Mouse (Mus musculus): ENCODE data around the gene Cntrl.

The Cntrl gene

GRCm38 (mm10) chr2:35173666-35174065 lies 64.4 kb downstream of the Cntrl start:
- DNase-seq (ENCODE audit: low spot score in 2 of 2), result no peak

DNA sequence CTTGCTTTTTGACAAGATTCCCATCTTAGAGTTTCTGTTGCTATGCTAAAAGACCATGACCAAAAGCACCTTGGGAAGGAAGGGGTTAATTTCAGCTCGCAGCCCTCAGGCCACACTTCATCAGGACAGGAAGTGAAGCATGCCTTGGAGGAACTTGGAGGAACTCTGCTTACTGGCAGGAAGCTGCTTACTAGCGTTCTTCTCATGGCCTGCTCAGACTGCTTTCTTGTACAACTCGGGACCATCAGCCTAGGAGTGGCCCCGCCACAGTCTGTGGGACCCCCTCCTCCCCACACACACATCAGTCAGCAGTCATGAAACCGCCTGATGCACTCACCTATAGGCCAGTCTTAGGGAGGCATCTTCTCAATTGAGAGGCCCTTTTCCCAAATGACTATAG lies 64.8 kb downstream of the Cntrl start:
- DNase-seq (ENCODE audit: low spot score in 2 of 2), result no peak

DNA sequence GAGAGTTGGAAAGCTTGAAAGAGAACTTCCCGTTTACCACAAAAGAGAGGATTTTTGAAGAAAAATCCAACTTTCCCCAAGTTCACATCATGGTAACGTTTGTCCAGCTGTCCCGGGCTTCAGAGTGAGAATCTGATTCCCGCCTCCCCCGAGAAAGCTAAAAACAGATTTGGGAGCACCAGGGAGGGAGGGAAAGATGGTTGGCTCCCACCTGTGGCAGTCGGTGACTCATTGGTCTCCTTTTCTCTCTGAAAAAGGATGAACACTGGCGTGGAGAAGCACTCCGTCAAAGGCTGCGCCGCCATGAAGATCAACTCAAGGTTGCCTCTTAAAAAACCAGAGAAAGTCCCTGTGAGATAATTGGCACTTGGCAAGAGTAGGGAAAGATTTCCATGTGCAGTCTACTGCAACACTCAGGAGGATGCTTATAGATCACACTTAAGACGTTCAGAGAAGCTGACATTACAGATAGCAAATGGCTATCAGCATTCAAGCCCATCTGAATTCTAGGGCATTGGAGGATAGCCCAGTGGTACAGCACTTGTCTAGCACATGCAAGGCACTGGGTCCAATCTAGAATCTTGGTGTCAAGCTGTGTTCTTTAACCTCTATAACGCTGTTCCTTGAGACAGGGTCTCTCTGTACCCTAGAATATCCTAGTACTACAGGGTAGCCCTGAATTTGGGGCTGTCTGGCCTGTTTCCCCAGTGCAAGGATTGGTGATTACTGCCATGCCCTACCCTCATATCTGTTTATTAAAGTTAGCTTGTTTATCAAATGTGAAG lies 66.2 kb downstream of the Cntrl start:
- no peak for DNase-seq (ENCODE audit: low spot score in 2 of 2)

- DNase-seq (ENCODE audit: low spot score in 2 of 2), result no peak
These were observed 68.9 kb downstream of the Cntrl start for GRCm38 (mm10) chr2:35178153-35178552.

- DNase-seq (ENCODE audit: low spot score in 2 of 2), result no peak
These were observed 73.9 kb downstream of the Cntrl start for GRCm38 (mm10) chr2:35183115-35183673.

GRCm38 (mm10) chr2:35188929-35189328 lies 79.6 kb downstream of the Cntrl start:
- DNase-seq (ENCODE audit: low spot score in 2 of 2), result no peak

GRCm38 (mm10) chr2:35193976-35194375 lies 84.7 kb downstream of the Cntrl start:
- no peak for DNase-seq (ENCODE audit: low spot score in 2 of 2)

DNA sequence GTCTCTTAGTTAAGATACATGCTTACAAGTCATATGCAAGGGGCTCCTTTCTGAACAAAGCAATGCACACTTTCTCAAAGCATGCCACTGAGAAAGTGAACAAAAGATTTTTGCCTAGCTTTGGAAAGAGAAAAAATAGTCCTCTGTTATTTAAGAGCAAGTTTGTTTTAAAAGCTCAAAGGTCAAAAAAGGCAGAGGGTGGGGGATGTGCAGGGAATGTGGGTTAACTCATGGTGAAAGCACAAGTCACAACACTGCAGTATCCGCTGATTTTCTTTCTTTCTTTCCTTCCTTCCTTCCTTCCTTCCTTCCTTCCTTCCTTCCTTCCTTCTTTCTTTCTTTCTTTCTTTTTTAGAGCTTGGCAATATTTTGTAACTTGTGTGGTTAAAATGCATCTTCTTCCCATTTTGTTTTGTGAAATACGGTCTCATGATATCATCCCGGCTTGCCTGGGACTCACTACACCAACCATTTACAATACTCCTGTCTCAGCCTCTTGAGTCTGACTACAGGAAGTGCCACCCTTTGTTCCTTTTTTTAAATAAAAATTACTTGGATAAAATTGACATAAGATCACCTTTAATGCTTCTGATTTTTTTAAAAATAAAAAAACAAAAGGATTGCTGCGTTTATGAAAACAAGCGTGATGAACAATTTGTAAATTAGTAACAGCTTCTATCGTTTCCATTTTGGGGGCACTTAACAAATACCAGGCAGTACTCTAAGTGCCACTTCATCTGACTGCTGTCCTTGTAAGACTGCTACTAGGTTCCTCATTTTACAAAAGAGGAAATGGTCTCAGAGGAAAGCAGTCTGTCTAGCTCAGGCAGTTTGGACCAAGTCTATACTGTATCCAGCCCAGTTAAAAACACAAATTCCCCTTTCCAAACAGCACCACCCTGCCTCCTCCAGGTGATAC lies 86.6 kb downstream of the Cntrl start:
- DNase-seq (ENCODE audit: low spot score in 2 of 2), result no peak

DNA sequence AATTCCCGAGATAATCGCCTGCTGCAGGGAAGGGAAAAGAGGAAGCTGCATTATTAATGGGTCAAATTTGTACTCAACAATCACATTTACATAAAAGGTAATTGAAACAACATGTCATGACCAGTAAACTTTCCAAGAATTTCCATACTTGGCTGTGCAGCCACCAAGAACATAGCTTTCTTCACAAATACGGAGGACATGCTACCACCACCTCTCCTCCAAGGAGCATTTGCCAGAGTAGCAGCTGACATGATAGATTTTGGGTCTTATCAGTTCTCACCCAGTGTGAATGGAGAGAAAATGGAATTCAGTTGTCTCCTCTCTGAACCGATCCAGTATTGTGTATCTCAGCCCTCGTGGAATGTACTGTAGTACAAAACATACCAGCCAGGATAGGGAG lies 90.2 kb downstream of the Cntrl start:
- no peak for DNase-seq (ENCODE audit: low spot score in 2 of 2)

GRCm38 (mm10) chr2:35199971-35200897 lies 90.9 kb downstream of the Cntrl start:
- DNase-seq (ENCODE audit: low spot score in 2 of 2), result peak in 1 of 2 experiments; percentile 42

DNA sequence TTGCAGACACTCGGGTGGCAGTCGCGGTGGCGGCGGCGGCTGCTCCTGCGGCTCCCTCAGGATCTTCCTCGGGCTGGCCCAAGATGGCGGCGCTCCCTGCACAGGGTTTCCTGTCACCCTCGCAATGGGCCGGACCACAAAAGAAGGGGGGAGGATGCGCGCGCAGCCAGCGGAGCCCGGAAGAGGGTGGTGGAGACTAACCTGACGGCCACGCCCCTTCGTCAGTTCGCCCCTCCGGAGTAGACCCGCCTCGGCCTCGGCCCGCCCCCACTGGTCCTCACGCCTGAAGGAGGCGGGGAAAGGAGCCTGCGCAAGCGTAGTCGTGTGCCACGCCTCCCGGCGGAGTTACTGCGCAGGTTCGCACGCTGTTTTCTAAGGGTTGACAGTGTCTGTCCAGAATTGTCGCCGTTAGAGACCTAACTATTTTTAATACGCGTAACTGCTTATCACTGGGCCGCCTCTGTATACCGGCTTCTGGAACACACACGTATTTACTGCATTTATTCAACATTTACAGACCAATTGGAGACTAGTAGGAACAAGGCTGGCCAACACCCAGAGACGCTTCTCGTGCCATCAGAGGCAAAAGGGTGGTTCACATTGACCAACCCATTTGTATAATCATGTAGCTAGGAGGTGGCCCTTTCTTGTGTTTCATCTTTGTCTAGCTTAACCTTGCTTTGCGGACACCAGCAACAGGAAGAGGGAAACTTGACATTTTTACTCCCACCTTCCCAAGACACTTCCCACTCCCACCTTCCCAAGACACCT lies 91.8 kb downstream of the Cntrl start, which contains the start of gene Rab14:
Gene Rab14, minus strand, starts transcription at position 223 of the 771 bp plus-strand sequence.
- DNase-seq (ENCODE audit: low spot score in 2 of 2), result peak; percentile 100

- no peak for DNase-seq (ENCODE audit: low spot score in 2 of 2)
These were observed 94.4 kb downstream of the Cntrl start for GRCm38 (mm10) chr2:35203729-35204128.

DNA sequence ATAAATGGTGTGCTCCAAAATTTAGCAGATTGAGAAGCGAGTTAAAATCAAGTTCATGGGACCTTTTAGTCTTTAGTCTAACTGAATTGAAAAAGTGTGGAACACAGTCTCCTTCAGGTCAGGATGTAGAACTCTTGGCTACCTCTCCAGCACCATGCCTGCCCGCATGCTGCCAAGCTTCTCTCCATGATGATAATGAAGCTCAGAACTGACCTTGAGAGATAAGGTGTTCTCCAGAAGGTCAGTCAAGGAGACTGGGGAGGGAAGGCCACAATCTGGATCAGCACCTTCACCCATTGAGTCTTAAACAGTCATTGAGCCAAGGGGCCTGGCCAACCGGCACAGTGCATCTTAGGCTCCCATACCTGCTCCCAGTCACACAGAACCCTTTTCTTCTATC lies 97.5 kb downstream of the Cntrl start:
- no peak for DNase-seq (ENCODE audit: low spot score in 2 of 2)

- DNase-seq (ENCODE audit: low spot score in 2 of 2), result no peak
These were observed 98.8 kb downstream of the Cntrl start for GRCm38 (mm10) chr2:35208054-35208453.

GRCm38 (mm10) chr2:35208931-35209665 lies 99.8 kb downstream of the Cntrl start:
- DNase-seq (ENCODE audit: low spot score in 2 of 2), result no peak

GRCm38 (mm10) chr2:35211681-35212080 lies 102.4 kb downstream of the Cntrl start:
- no peak for DNase-seq (ENCODE audit: low spot score in 2 of 2)

- no peak for DNase-seq (ENCODE audit: low spot score in 2 of 2)
These were observed 104.1 kb downstream of the Cntrl start for GRCm38 (mm10) chr2:35213345-35213910.

GRCm38 (mm10) chr2:35214881-35215358 lies 105.6 kb downstream of the Cntrl start:
- peak; percentile 83 to 91 for DNase-seq (ENCODE audit: low spot score in 2 of 2)

GRCm38 (mm10) chr2:35215363-35215762 lies 106.1 kb downstream of the Cntrl start:
- no peak for DNase-seq (ENCODE audit: low spot score in 2 of 2)
